Mouse (Mus musculus): Measurements from ENCODE around the gene Usp44. TPM values are rescaled to one million over a fixed set of nuclear protein-coding genes. Genes with fewer than 3 reads are reported as not detected.

The Usp44 gene
- polyA plus RNA-seq, 1 experiment from 2014 or later = 0.88 TPM

DNA sequence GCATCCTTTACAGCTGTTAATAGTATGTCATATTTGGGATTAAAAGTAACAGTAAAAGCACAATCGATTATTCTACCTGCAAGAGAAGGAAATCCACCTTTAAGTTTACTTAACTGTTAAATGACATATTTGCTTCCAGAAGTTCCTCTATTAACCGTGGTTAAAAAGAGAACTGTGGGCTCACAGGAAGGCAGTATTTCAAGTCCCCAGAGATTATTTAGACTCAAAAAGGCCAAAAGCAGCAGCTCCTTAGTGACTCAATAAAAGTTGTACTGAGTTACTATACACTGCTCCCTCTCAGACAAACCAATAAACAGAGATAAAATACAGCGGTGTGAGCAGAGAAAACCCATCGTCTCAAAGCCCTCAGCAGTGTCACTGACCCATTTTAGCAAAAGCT, 37.5 kb downstream of the Usp44 start:
- H3K4me2 ChIP-seq (replicated peaks) = no peak overlapping the region
- H3K9ac ChIP-seq = no peak overlapping the region
- no peaks in the 10 kb centered on the region for H3K9me3 ChIP-seq
- H3K27ac ChIP-seq = no peak overlapping the region
- peaks cover 86% of the 10 kb centered on the region for H3K36me3 ChIP-seq
- no peaks in the 10 kb centered on the region for H3K4me1 ChIP-seq
- WGBS = 75% methylated on average over 4 of the region's 4 CpGs
- ATAC-seq (ENCODE audit: low FRiP score, low read depth) = no peak
- no peaks in the 10 kb centered on the region for H3K27me3 ChIP-seq
- H3K4me3 ChIP-seq = no peak overlapping the region

GRCm38 (mm10) chr10:93876772-93877171, 45.4 kb downstream of the Usp44 start:
- Histone ChIP-seq H3K4me2 (replicated peaks) (no peak overlapping the region), H3K4me3 (no peak overlapping the region), H3K27ac (no peak overlapping the region), H3K36me3 (peaks cover 67% of the 10 kb centered on the region), H3K9me3 (no peaks in the 10 kb centered on the region), H3K4me1 (no peaks in the 10 kb centered on the region), H3K27me3 (no peaks in the 10 kb centered on the region), H3K9ac (no peak overlapping the region)
- WGBS = 85% methylated on average over 1 of the region's 1 CpGs
- ATAC-seq (ENCODE audit: low FRiP score, low read depth) = no peak

GRCm38 (mm10) chr10:93878732-93879131, 47.4 kb downstream of the Usp44 start:
- no peak for ATAC-seq (ENCODE audit: low FRiP score, low read depth)
- WGBS = 92% methylated on average over 4 of the region's 4 CpGs
- Histone ChIP-seq H3K4me3 (no peak overlapping the region), H3K27me3 (no peaks in the 10 kb centered on the region), H3K9ac (no peak overlapping the region), H3K27ac (no peak overlapping the region), H3K4me1 (no peaks in the 10 kb centered on the region), H3K9me3 (no peaks in the 10 kb centered on the region), H3K4me2 (replicated peaks) (no peak overlapping the region), H3K36me3 (peaks cover 61% of the 10 kb centered on the region)

DNA sequence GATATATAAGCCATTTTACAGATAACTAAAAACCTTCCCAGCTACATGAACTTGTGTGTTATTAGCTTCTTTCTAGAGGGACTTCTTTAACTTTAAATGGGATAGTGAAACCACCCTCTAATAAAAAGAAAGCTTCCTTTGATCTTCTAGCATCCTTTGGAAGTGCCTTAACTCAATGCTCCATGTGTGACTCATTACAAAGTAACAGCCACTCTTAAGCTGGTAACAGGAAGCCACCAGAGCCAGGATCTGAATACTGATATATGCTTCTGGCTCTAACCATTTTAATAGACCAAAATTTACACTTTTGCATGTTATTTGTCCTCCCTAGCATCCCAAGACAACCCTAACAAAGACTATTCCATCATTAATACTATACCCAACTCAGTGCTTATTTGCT, 50.6 kb downstream of the Usp44 start:
- no peaks in the 10 kb centered on the region for H3K4me1 ChIP-seq
- no peak overlapping the region for H3K27ac ChIP-seq
- no peak overlapping the region for H3K9ac ChIP-seq
- no peak overlapping the region for H3K4me3 ChIP-seq
- peaks cover 68% of the 10 kb centered on the region for H3K36me3 ChIP-seq
- ATAC-seq (ENCODE audit: low FRiP score, low read depth) = no peak
- no peak overlapping the region for H3K4me2 ChIP-seq (replicated peaks)
- H3K27me3 ChIP-seq = no peaks in the 10 kb centered on the region
- H3K9me3 ChIP-seq = no peaks in the 10 kb centered on the region

DNA sequence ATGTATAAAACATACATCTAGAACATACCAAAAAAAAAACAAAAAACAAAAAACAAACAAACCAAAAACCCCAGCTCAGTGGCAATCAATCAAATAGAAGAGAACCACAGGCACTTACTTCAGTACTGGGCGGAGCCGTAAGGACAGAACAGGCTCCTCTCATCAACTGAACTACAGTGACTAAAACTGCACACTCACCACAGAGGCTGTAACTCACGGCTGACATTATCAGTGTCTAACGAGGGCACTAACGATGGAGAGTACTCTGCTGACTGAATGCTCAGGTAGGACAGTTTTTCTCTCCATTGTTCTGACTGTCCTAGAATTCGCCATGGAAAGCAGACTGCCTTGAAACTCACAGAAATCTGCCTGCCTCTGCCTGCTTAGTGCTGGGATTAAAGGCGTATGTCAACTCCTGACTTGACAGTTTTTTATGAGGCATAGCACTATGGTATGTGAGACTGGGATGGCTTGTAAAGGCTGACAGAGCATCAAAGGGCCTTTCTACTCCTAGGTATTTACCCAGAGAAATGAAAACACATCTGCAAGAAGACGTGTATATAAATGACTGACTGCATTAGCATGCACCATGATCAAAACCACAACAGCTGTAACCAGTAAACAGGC, 51.5 kb downstream of the Usp44 start:
- H3K27me3 ChIP-seq = no peaks in the 10 kb centered on the region
- H3K9ac ChIP-seq = no peak overlapping the region
- H3K9me3 ChIP-seq = no peaks in the 10 kb centered on the region
- ATAC-seq (ENCODE audit: low FRiP score, low read depth) = no peak
- 74% methylated on average over 8 of the region's 8 CpGs for WGBS
- no peak overlapping the region for H3K27ac ChIP-seq
- no peak overlapping the region for H3K4me3 ChIP-seq
- peaks cover 3% of the 10 kb centered on the region; the same call in 1 of the 2 replicates for H3K4me1 ChIP-seq
- H3K4me2 ChIP-seq (replicated peaks) = no peak overlapping the region
- peaks cover 68% of the 10 kb centered on the region for H3K36me3 ChIP-seq

- no peak overlapping the region for H3K27ac ChIP-seq
- no peak overlapping the region for H3K4me3 ChIP-seq
- WGBS = 93% methylated on average over 14 of the region's 14 CpGs
- H3K4me1 ChIP-seq = peaks cover 12% of the 10 kb centered on the region
- no peak for ATAC-seq (ENCODE audit: low FRiP score, low read depth)
- no peak overlapping the region for H3K4me2 ChIP-seq (replicated peaks)
- no peaks in the 10 kb centered on the region for H3K27me3 ChIP-seq
- no peaks in the 10 kb centered on the region for H3K9me3 ChIP-seq
- H3K9ac ChIP-seq = no peak overlapping the region
- H3K36me3 ChIP-seq = peaks cover 44% of the 10 kb centered on the region
Measured at GRCm38 (mm10) chr10:93885839-93886477, 54.6 kb downstream of the Usp44 start.

DNA sequence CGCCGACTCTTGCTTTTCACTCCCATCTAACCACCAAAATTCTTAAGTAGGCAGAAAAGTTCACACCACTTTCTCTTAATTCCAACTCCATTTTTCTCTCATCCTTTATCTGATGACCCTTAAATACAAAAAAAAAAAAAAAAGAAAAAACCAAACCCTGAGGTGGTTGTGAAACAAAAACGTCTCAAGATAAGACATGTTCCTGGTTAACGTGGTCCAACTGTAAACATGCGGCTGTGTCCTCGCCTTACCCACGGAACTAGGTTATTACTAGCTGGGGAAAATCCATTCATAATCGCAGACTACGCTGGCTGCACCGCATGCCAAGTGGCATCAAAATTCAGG, 57.2 kb downstream of the Usp44 start:
- Histone ChIP-seq H3K27ac (no peak overlapping the region), H3K36me3 (peaks cover 35% of the 10 kb centered on the region), H3K4me1 (peaks cover 12% of the 10 kb centered on the region), H3K9me3 (no peaks in the 10 kb centered on the region), H3K9ac (peak overlapping the region; percentile 96), H3K4me3 (peak overlapping the region; percentile 99), H3K4me2 (replicated peaks) (peak overlapping the region; percentile 92), H3K27me3 (no peaks in the 10 kb centered on the region)
- no peak for ATAC-seq (ENCODE audit: low FRiP score, low read depth)
- 17% methylated on average over 10 of the region's 10 CpGs for WGBS

GRCm38 (mm10) chr10:93888935-93889578, 57.7 kb downstream of the Usp44 start:
- under 1% methylated on average over 37 of the region's 38 CpGs for WGBS
- peak; percentile 46 for ATAC-seq (ENCODE audit: low FRiP score, low read depth)
- H3K4me1 ChIP-seq = peaks cover 12% of the 10 kb centered on the region
- peak overlapping the region; percentile 92 for H3K4me2 ChIP-seq (replicated peaks)
- peak overlapping the region; percentile 85 for H3K27ac ChIP-seq
- H3K9ac ChIP-seq = peak overlapping the region; percentile 96
- H3K36me3 ChIP-seq = peaks cover 30% of the 10 kb centered on the region
- H3K9me3 ChIP-seq = no peaks in the 10 kb centered on the region
- peak overlapping the region; percentile 99 for H3K4me3 ChIP-seq
- no peaks in the 10 kb centered on the region for H3K27me3 ChIP-seq

DNA sequence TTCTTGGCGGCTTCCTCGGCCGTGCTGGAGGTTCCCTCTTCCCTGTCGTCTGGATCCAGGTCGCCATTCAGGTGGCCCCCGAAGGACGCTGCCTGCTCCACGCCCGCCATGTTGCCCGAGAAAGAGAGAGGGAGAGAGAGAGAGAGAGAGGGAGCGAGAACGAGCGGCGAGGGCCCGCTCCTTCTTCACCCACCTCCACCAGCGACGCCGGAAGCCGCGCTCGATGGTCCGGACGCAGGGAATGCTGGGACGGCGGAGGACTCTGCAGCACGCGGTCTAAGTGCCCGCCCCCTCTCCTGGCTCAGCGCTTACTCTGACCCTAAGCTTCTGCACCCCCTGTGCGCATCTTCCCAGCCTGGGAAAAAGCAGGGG, 58.2 kb downstream of the Usp44 start:
- H3K27me3 ChIP-seq = no peaks in the 10 kb centered on the region
- WGBS = 0% methylated on average over 20 of the region's 30 CpGs
- peak overlapping the region; percentile 92 for H3K4me2 ChIP-seq (replicated peaks)
- H3K36me3 ChIP-seq = peaks cover 25% of the 10 kb centered on the region
- H3K4me1 ChIP-seq = peaks cover 12% of the 10 kb centered on the region
- no peaks in the 10 kb centered on the region for H3K9me3 ChIP-seq
- H3K27ac ChIP-seq = peak overlapping the region; percentile 85
- H3K4me3 ChIP-seq = peak overlapping the region; percentile 99
- H3K9ac ChIP-seq = peak overlapping the region; percentile 96
- peak; percentile 98 for ATAC-seq (ENCODE audit: low FRiP score, low read depth)

DNA sequence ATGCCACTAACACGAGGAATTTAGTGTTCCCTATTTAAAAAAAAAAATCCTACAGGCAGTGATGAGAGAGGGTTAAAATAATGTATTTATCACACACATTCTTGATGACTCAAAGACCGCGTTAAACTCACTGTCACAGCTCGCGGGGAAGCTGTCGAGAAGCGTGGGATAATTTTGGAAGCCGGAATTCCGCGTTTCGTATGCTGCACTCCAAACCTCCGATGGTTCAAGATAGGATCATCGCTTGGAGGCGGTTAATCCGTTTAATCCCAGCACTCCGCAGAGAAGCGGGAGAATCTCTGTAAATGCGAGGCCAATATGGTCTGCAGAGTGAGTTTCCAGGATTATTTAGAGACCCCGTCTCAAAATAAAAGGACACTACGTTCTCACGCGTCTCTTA, 58.6 kb downstream of the Usp44 start:
- H3K4me3 ChIP-seq = peak overlapping the region; percentile 99
- no peak for ATAC-seq (ENCODE audit: low FRiP score, low read depth)
- no peaks in the 10 kb centered on the region for H3K9me3 ChIP-seq
- no peaks in the 10 kb centered on the region for H3K27me3 ChIP-seq
- WGBS = under 1% methylated on average over 22 of the region's 22 CpGs
- peak overlapping the region; percentile 96 for H3K9ac ChIP-seq
- H3K36me3 ChIP-seq = peaks cover 21% of the 10 kb centered on the region
- H3K4me1 ChIP-seq = peaks cover 12% of the 10 kb centered on the region
- H3K27ac ChIP-seq = peak overlapping the region; percentile 85; the same call in 1 of the 2 replicates
- peak overlapping the region; percentile 92 for H3K4me2 ChIP-seq (replicated peaks)

- H3K27ac ChIP-seq = no peak overlapping the region
Measured at GRCm38 (mm10) chr10:93890565-93890964, 59.2 kb downstream of the Usp44 start.

DNA sequence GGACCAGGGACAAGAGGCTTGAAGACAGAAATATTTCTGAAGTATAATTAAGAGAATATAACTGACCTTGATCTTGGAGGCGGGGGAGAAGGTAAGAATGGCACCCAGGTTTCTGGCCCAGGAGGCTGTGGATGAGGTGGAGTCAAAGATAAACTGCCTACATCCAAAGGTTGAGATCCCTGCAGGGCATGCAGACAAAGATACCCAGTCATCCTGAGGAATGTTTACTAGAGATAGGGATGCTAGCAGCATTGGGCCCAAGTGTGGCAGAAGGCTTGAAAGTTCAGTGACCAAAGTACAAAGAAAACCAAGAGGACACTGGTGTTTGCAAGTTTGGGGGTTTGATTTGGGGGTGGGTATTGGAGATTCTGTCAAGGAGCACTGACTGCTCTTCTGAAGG, 59.7 kb downstream of the Usp44 start:
- no peak for ATAC-seq (ENCODE audit: low FRiP score, low read depth)
- 93% methylated on average over 1 of the region's 1 CpGs for WGBS
- no peak overlapping the region for H3K4me3 ChIP-seq
- H3K27ac ChIP-seq = no peak overlapping the region
- peak overlapping the region; percentile 92; the same call in 1 of the 2 replicates for H3K4me2 ChIP-seq (replicated peaks)
- H3K36me3 ChIP-seq = peaks cover 10% of the 10 kb centered on the region
- H3K9me3 ChIP-seq = no peaks in the 10 kb centered on the region
- peaks cover 12% of the 10 kb centered on the region for H3K4me1 ChIP-seq
- H3K27me3 ChIP-seq = no peaks in the 10 kb centered on the region
- H3K9ac ChIP-seq = no peak overlapping the region

More at GRCm38 (mm10) chr10:93890565-93890964, 59.2 kb downstream of the Usp44 start:
- Histone ChIP-seq H3K4me3 (peak overlapping the region; percentile 99; the same call in 1 of the 2 replicates), H3K36me3 (peaks cover 15% of the 10 kb centered on the region), H3K4me2 (replicated peaks) (peak overlapping the region; percentile 92), H3K27me3 (no peaks in the 10 kb centered on the region), H3K9me3 (no peaks in the 10 kb centered on the region), H3K4me1 (peaks cover 12% of the 10 kb centered on the region), H3K9ac (peak overlapping the region; percentile 96; the same call in 1 of the 2 replicates)
- WGBS = 72% methylated on average over 4 of the region's 4 CpGs
- no peak for ATAC-seq (ENCODE audit: low FRiP score, low read depth)

Data from limb, embryonic 13.5 days (tissue).